Mouse (Mus musculus) thymus, postnatal 14 days (tissue): ENCODE measurements around the gene Rbmxl1.

Source experiments
- DNase-seq: peaks from one replicate; pipeline ENCODE4 v3.0.0; 2021

Gene Rbmxl1

DNA sequence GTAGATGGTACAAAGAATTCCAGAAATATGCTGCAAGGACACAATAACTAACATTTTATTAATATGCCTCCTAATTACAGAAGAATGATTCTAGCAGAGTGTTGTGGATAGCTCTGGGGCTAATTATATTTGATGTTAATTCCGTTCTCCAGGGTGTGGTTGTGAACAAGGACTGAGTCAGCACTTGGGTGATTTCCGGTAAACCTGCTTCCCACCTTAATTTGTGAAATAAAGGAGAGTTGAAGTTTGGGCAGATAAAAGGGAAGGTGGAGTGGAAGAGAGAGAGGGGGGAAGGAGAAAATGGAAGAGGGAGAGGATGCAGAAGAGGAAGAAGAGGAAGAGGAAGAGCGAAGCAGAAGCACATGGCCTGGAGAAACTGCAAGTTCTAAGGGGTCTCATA, 19.0 kb downstream of the Rbmxl1 start:
- DNase-seq: no peak

GRCm38 (mm10) chr8:78477051-78477829, 31.5 kb downstream of the Rbmxl1 start:
- DNase-seq: no peak

GRCm38 (mm10) chr8:78467889-78468288, 40.8 kb downstream of the Rbmxl1 start:
- no peak for DNase-seq

- no peak for DNase-seq
These were observed 44.8 kb downstream of the Rbmxl1 start for GRCm38 (mm10) chr8:78463941-78464340.

DNA sequence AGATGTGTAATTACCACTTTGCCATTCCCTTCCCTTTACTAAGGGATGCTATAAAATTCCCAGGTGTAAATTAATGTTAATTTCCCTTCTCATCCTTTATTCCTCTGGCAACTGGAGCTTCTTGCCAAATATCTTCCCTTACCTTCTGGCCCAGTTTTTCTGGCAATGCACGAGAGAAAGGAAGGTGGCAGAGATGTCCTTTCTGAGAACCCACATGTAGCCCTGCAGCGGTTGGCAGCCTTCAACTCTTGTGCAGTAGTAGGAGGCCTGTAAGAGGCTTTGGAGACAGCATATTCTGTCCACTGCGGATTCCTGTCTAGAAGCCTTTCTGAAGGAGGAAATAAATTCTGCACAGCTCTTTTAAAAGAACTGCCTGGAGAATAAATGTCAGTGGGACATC, 52.3 kb downstream of the Rbmxl1 start:
- no peak for DNase-seq
